Mouse (Mus musculus): ENCODE results near the gene Fbxl17. TPM values are rescaled to one million over a fixed set of nuclear protein-coding genes. Genes with fewer than 3 reads are reported as not detected.

Gene Fbxl17
- total and polyA plus RNA-seq, 2 experiments from 2014 or later, result 11.4 to 26.3 TPM

- 75% methylated on average over 4 of the region's 4 CpGs for WGBS
- H3K4me3 ChIP-seq (ENCODE audit: low read depth, low read length), result no peak overlapping the region
- no peaks in the 10 kb centered on the region for H3K27me3 ChIP-seq (ENCODE audit: control insufficient read depth, insufficient read depth, low read length)
- DNase-seq (ENCODE audit: low spot score) (no peak), ATAC-seq (ENCODE audit: insufficient read depth, low read depth) (no peak)
- no peak overlapping the region for H3K4me2 ChIP-seq (ENCODE audit: low read depth, low read length)
- H3K36me3 ChIP-seq (replicated peaks; ENCODE audit: control insufficient read depth, insufficient read depth, low read length), result no peaks in the 10 kb centered on the region; the same call in 1 of the 2 replicates
- TF ChIP-seq EP300 (IDR thresholded peaks at IDR 0.05; ENCODE audit: low read depth), result no peak
- TF ChIP-seq CTCF (IDR thresholded peaks at IDR 0.05; ENCODE audit: low read depth), result no peak
- no peaks in the 10 kb centered on the region for H3K9me3 ChIP-seq (replicated peaks; ENCODE audit: control insufficient read depth, low read length)
- no peak overlapping the region for H3K9ac ChIP-seq (replicated peaks; ENCODE audit: low read depth, low read length)
- H3K27ac ChIP-seq (ENCODE audit: low read depth), result no peak overlapping the region
- no peaks in the 10 kb centered on the region for H3K4me1 ChIP-seq (ENCODE audit: control insufficient read depth, insufficient read depth)
Observed at GRCm38 (mm10) chr17:63223675-63224074, 276.1 kb downstream of the Fbxl17 start.

DNA sequence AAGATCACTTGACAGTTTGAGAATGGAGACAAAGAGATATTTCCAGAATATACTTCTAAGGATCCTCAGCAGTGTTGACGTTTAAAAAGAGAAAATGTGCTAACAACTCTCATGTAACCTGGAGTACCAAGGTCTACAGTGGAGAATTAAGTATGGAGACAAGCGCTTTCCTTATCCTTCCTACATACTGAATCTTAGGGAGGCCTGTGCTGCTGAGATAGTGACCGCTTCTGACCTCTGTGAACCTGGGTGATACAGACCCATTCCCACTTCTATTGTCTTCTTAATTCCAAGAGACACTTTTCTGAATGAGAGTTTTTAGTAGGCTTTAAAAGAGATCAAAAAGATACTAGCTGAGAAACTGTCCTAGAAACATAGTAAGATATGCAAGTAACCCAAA, 278.2 kb downstream of the Fbxl17 start:
- Histone ChIP-seq H3K4me3 (ENCODE audit: low read depth, low read length) (no peak overlapping the region), H3K4me2 (ENCODE audit: low read depth, low read length) (no peak overlapping the region), H3K9me3 (replicated peaks; ENCODE audit: control insufficient read depth, low read length) (no peaks in the 10 kb centered on the region), H3K4me1 (ENCODE audit: control insufficient read depth, insufficient read depth) (no peaks in the 10 kb centered on the region), H3K9ac (replicated peaks; ENCODE audit: low read depth, low read length) (no peak overlapping the region), H3K36me3 (replicated peaks; ENCODE audit: control insufficient read depth, insufficient read depth, low read length) (no peaks in the 10 kb centered on the region; the same call in 1 of the 2 replicates), H3K27ac (ENCODE audit: low read depth) (no peak overlapping the region), H3K27me3 (ENCODE audit: control insufficient read depth, insufficient read depth, low read length) (no peaks in the 10 kb centered on the region)
- DNase-seq (ENCODE audit: low spot score), result no peak
- WGBS, result 83% methylated on average over 3 of the region's 3 CpGs
- TF ChIP-seq EP300 (IDR thresholded peaks at IDR 0.05; ENCODE audit: low read depth) (no peak), CTCF (IDR thresholded peaks at IDR 0.05; ENCODE audit: low read depth) (no peak)
- ATAC-seq (ENCODE audit: insufficient read depth, low read depth), result no peak

DNA sequence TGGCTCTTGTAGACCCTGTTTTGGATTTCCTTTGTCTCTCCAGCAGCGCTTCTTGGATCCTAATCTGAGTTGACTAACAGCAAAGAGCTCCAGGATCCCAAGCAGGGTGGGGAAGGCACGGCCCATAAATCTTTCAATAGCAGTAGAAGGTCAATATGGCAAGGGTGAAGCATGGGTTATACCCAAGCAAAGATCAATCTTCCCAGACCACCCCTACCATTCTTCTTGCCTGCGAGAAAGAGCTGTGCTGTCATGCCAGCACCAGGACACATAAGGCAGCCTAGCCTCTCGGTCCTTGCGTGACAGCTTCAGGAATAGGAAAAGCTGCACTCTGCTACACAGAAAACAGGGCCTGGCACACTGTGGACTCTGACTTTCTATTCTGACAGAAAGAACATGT, 279.0 kb downstream of the Fbxl17 start:
- Histone ChIP-seq H3K4me3 (ENCODE audit: low read depth, low read length) (no peak overlapping the region), H3K9me3 (replicated peaks; ENCODE audit: control insufficient read depth, low read length) (no peaks in the 10 kb centered on the region), H3K4me2 (ENCODE audit: low read depth, low read length) (no peak overlapping the region), H3K27ac (ENCODE audit: low read depth) (no peak overlapping the region), H3K9ac (replicated peaks; ENCODE audit: low read depth, low read length) (no peak overlapping the region), H3K4me1 (ENCODE audit: control insufficient read depth, insufficient read depth) (no peaks in the 10 kb centered on the region), H3K27me3 (ENCODE audit: control insufficient read depth, insufficient read depth, low read length) (no peaks in the 10 kb centered on the region), H3K36me3 (replicated peaks; ENCODE audit: control insufficient read depth, insufficient read depth, low read length) (no peaks in the 10 kb centered on the region; the same call in 1 of the 2 replicates)
- DNase-seq (ENCODE audit: low spot score) (no peak), ATAC-seq (ENCODE audit: insufficient read depth, low read depth) (no peak)
- no peak for TF ChIP-seq EP300 (IDR thresholded peaks at IDR 0.05; ENCODE audit: low read depth)
- TF ChIP-seq CTCF (IDR thresholded peaks at IDR 0.05; ENCODE audit: low read depth), result no peak
- 77% methylated on average over 5 of the region's 5 CpGs for WGBS

- no peak for ATAC-seq (ENCODE audit: insufficient read depth, low read depth)
- no peaks in the 10 kb centered on the region for H3K27me3 ChIP-seq (ENCODE audit: control insufficient read depth, insufficient read depth, low read length)
Observed at GRCm38 (mm10) chr17:63217016-63217415, 282.8 kb downstream of the Fbxl17 start.

GRCm38 (mm10) chr17:63212018-63212417, 287.8 kb downstream of the Fbxl17 start:
- Histone ChIP-seq H3K4me2 (ENCODE audit: low read depth, low read length) (no peak overlapping the region), H3K27me3 (ENCODE audit: control insufficient read depth, insufficient read depth, low read length) (no peaks in the 10 kb centered on the region), H3K27ac (ENCODE audit: low read depth) (no peak overlapping the region), H3K9ac (replicated peaks; ENCODE audit: low read depth, low read length) (no peak overlapping the region), H3K36me3 (replicated peaks; ENCODE audit: control insufficient read depth, insufficient read depth, low read length) (no peaks in the 10 kb centered on the region), H3K9me3 (replicated peaks; ENCODE audit: control insufficient read depth, low read length) (no peaks in the 10 kb centered on the region), H3K4me1 (ENCODE audit: control insufficient read depth, insufficient read depth) (no peaks in the 10 kb centered on the region), H3K4me3 (ENCODE audit: low read depth, low read length) (no peak overlapping the region)
- 86% methylated on average over 4 of the region's 4 CpGs for WGBS
- DNase-seq (ENCODE audit: low spot score) (no peak), ATAC-seq (ENCODE audit: insufficient read depth, low read depth) (no peak)
- TF ChIP-seq CTCF (IDR thresholded peaks at IDR 0.05; ENCODE audit: low read depth) (no peak), EP300 (IDR thresholded peaks at IDR 0.05; ENCODE audit: low read depth) (no peak)

More at GRCm38 (mm10) chr17:63217016-63217415, 282.8 kb downstream of the Fbxl17 start:
- H3K4me3 ChIP-seq (ENCODE audit: low read depth, low read length), result no peak overlapping the region
- H3K27ac ChIP-seq (ENCODE audit: low read depth), result no peak overlapping the region
- TF ChIP-seq CTCF (IDR thresholded peaks at IDR 0.05; ENCODE audit: low read depth), result no peak
- TF ChIP-seq EP300 (IDR thresholded peaks at IDR 0.05; ENCODE audit: low read depth), result no peak
- no peak overlapping the region for H3K4me2 ChIP-seq (ENCODE audit: low read depth, low read length)
- no peaks in the 10 kb centered on the region for H3K36me3 ChIP-seq (replicated peaks; ENCODE audit: control insufficient read depth, insufficient read depth, low read length)
- DNase-seq (ENCODE audit: low spot score), result no peak
- H3K4me1 ChIP-seq (ENCODE audit: control insufficient read depth, insufficient read depth), result no peaks in the 10 kb centered on the region
- H3K9ac ChIP-seq (replicated peaks; ENCODE audit: low read depth, low read length), result no peak overlapping the region
- WGBS, result 97% methylated on average over 1 of the region's 1 CpGs
- H3K9me3 ChIP-seq (replicated peaks; ENCODE audit: control insufficient read depth, low read length), result no peaks in the 10 kb centered on the region

DNA sequence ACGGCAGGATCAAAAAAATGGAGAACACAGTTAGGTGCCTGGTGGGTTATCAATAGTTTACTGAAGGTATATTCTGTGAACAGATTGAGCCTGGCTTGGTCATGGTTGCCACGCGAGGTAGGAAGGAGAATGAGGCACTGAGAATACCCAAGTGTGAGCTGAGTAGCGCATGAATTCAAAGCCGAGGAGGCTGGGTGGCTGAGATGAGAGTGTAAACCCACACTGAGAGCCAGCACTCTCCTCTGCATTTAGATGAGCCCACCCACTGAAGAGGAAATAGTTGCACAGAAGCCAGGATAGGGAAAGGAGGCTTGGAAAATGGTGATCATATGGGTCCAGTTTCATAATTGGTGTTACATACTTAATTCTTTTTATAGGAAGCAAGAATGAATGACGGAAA, 290.7 kb downstream of the Fbxl17 start:
- H3K4me1 ChIP-seq (ENCODE audit: control insufficient read depth, insufficient read depth), result no peaks in the 10 kb centered on the region
- 93% methylated on average over 6 of the region's 6 CpGs for WGBS
- ATAC-seq (ENCODE audit: insufficient read depth, low read depth), result no peak

More for the DNA sequence above, 290.7 kb downstream of the Fbxl17 start:
- H3K9ac ChIP-seq (replicated peaks; ENCODE audit: low read depth, low read length), result no peak overlapping the region
- TF ChIP-seq EP300 (IDR thresholded peaks at IDR 0.05; ENCODE audit: low read depth) (no peak), CTCF (IDR thresholded peaks at IDR 0.05; ENCODE audit: low read depth) (no peak)
- H3K27me3 ChIP-seq (ENCODE audit: control insufficient read depth, insufficient read depth, low read length), result no peaks in the 10 kb centered on the region
- no peaks in the 10 kb centered on the region for H3K36me3 ChIP-seq (replicated peaks; ENCODE audit: control insufficient read depth, insufficient read depth, low read length)
- H3K27ac ChIP-seq (ENCODE audit: low read depth), result no peak overlapping the region
- DNase-seq (ENCODE audit: low spot score), result no peak
- no peak overlapping the region for H3K4me2 ChIP-seq (ENCODE audit: low read depth, low read length)
- no peak overlapping the region for H3K4me3 ChIP-seq (ENCODE audit: low read depth, low read length)
- no peaks in the 10 kb centered on the region for H3K9me3 ChIP-seq (replicated peaks; ENCODE audit: control insufficient read depth, low read length)
